Mouse (Mus musculus) forebrain, embryonic 16.5 days (tissue): ENCODE results near the gene Mymx. TPM values are rescaled to one million over a fixed set of nuclear protein-coding genes. Genes with fewer than 3 reads are reported as not detected.

Experiments
- ATAC-seq: fragments of 200-750 bp; cut with Nextera tagmentation; 2 replicates; pipeline ENCODE4 v1.8.0; 2017; ENCODE audit warnings: mild to moderate bottlenecking, moderate library complexity
- H3K27ac ChIP-seq: fragments of 300-500 bp; sonication (generic); 2 replicates; pipeline ENCODE4 v1.5.1; 2014; ENCODE audit warnings: low read length, control low read depth
- H3K27me3 ChIP-seq: fragments of 300-500 bp; sonication (generic); replicated peaks from 2 replicates; pipeline ENCODE4 v1.6.1; 2014; ENCODE audit warnings: low read length; ENCODE audit not compliant: control insufficient read depth, insufficient read depth
- H3K36me3 ChIP-seq: fragments of 300-500 bp; sonication (generic); 2 replicates; pipeline ENCODE4 v1.6.1; 2014; ENCODE audit not compliant: control insufficient read depth, insufficient read depth
- H3K4me1 ChIP-seq: fragments of 300-500 bp; sonication (generic); replicated peaks from 2 replicates; pipeline ENCODE4 v1.6.1; 2014; ENCODE audit warnings: low read length; ENCODE audit not compliant: control insufficient read depth, insufficient read depth
- H3K4me2 ChIP-seq: fragments of 300-500 bp; sonication (generic); 2 replicates; pipeline ENCODE4 v1.6.1; 2014; ENCODE audit warnings: mild to moderate bottlenecking, low read length, control low read depth
- H3K4me3 ChIP-seq: fragments of 300-500 bp; sonication (generic); replicated peaks from 2 replicates; pipeline ENCODE4 v1.5.1; 2014; ENCODE audit warnings: mild to moderate bottlenecking, low read length, control low read depth
- H3K9ac ChIP-seq: fragments of 300-500 bp; sonication (generic); replicated peaks from 2 replicates; pipeline ENCODE4 v1.6.1; 2014; ENCODE audit warnings: low read depth, low read length, control low read depth
- H3K9me3 ChIP-seq: fragments of 300-500 bp; sonication (generic); 2 replicates; pipeline ENCODE4 v1.6.1; 2016; ENCODE audit warnings: low read length; ENCODE audit not compliant: control insufficient read depth
- WGBS: fragments of 180-500 bp; shearing (Covaris S2); extraction: QIAGEN DNeasy Blood & Tissue Kit; methylation state at CpG from one replicate; pipeline ENCODE4 v1.1.7; 2014; 5-methylcytosine and 5-hydroxymethylcytosine counted together
- polyA plus RNA-seq: library from polyadenylated mRNA; unstranded; fragments of >200 nt; fragmentation: Nextera tagmentation; extraction: Ambion mirVana; gene quantifications from 2 replicates; pipeline ENCODE4 v1.2.1, GENCODE M21; 2015

Mymx gene
- polyA plus RNA-seq, 1 experiment from 2014 or later = not detected

DNA sequence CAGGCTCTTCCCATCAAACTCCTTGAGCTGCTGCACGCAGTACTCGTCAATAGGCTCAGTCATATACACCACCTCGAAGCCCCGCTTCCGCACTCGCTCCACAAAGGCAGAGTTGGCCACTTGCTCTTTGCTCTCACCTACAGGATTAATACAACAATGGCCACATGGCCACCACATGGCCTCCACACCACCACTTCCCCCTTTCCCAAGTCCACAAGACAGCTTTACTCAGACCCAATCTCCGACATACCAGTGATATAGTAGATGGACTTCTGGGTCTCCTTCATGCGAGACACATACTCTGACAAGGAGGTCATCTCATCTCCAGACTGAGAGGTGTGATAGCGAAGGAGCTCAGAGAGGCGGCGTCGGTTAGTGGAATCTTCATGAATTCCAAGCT is 32.9 kb downstream of the Mymx start:
- Histone ChIP-seq H3K27me3 (no peaks in the 10 kb centered on the region), H3K27ac (no peak overlapping the region), H3K36me3 (peaks cover 49% of the 10 kb centered on the region), H3K4me2 (no peak overlapping the region), H3K4me3 (no peak overlapping the region), H3K9me3 (no peaks in the 10 kb centered on the region), H3K4me1 (peaks cover 26% of the 10 kb centered on the region), H3K9ac (no peak overlapping the region)
- no peak for ATAC-seq
- WGBS = 84% methylated on average over 12 of the region's 12 CpGs

DNA sequence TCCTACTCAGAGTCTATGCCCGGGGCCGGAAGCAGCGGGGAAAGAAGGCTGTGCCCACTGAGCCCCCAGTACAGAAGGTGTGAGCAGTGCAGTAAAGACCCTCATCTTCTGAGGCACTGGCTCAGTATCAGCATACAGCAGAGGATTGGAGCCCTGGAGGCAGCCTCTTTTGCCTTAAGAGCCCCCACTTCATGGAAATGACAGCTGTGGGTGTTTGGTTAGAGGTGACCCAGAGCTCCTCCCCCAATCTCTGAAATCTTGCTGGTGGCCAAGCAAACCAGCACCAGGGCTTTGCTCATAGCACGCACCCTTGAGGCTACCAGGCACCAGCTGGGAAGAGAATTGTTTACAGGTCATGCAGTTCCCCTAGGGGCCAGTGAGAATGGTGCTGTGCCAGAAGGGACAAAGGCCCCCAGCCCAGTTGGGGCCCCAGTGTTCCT is 34.7 kb downstream of the Mymx start:
- Histone ChIP-seq H3K9ac (no peak overlapping the region), H3K27me3 (no peaks in the 10 kb centered on the region), H3K27ac (no peak overlapping the region), H3K4me3 (no peak overlapping the region), H3K4me2 (no peak overlapping the region), H3K36me3 (peaks cover 49% of the 10 kb centered on the region), H3K4me1 (peaks cover 26% of the 10 kb centered on the region), H3K9me3 (no peaks in the 10 kb centered on the region)
- no peak for ATAC-seq
- 22% methylated on average over 4 of the region's 4 CpGs for WGBS

DNA sequence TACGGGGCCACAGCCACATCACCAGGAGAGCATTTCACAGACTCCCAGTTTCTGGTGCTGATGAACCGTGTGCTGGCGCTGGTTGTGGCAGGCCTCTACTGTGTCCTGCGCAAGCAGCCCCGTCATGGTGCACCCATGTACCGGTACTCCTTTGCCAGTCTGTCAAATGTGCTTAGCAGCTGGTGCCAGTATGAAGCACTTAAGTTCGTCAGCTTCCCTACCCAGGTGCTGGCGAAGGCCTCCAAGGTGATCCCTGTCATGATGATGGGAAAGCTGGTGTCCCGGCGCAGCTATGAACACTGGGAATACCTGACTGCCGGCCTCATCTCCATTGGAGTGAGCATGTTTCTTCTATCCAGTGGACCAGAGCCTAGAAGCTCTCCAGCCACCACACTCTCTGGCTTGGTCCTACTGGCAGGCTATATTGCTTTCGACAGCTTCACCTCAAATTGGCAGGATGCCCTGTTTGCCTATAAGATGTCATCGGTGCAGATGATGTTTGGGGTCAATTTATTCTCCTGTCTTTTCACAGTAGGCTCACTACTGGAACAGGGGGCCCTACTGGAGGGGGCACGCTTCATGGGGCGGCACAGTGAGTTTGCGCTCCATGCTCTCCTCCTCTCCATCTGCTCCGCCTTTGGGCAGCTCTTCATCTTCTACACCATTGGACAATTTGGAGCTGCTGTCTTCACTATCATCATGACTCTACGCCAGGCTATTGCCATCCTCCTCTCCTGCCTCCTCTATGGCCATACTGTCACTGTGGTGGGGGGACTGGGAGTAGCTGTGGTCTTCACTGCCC is 35.3 kb downstream of the Mymx start:
- no peaks in the 10 kb centered on the region for H3K9me3 ChIP-seq
- no peaks in the 10 kb centered on the region for H3K27me3 ChIP-seq
- H3K4me2 ChIP-seq = no peak overlapping the region
- H3K4me1 ChIP-seq = peaks cover 22% of the 10 kb centered on the region
- 63% methylated on average over 18 of the region's 18 CpGs for WGBS
- ATAC-seq = no peak
- no peak overlapping the region for H3K9ac ChIP-seq
- H3K36me3 ChIP-seq = peaks cover 49% of the 10 kb centered on the region
- no peak overlapping the region for H3K4me3 ChIP-seq
- no peak overlapping the region for H3K27ac ChIP-seq

DNA sequence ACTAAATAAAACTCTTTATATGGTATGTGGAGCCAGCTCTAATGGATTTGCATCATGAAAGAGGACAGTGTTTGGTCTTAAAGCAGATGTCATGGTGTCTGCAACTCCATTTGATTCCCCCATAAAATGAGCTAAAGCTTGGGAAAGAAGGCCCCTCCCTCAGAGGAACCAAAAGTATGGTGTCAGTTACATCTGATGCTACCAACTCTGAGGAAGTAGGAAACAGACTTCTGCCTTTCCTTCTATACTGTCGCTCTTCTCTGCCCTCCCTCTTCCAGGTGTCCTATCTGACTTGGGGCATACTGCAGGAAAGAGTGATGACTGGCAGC is 35.9 kb downstream of the Mymx start:
- no peaks in the 10 kb centered on the region for H3K9me3 ChIP-seq
- peaks cover 43% of the 10 kb centered on the region for H3K36me3 ChIP-seq
- H3K4me2 ChIP-seq = no peak overlapping the region
- H3K27ac ChIP-seq = no peak overlapping the region
- peaks cover 17% of the 10 kb centered on the region for H3K4me1 ChIP-seq
- no peak overlapping the region for H3K9ac ChIP-seq
- H3K4me3 ChIP-seq = no peak overlapping the region
- no peak for ATAC-seq
- H3K27me3 ChIP-seq = no peaks in the 10 kb centered on the region
- 77% methylated on average over 1 of the region's 1 CpGs for WGBS

DNA sequence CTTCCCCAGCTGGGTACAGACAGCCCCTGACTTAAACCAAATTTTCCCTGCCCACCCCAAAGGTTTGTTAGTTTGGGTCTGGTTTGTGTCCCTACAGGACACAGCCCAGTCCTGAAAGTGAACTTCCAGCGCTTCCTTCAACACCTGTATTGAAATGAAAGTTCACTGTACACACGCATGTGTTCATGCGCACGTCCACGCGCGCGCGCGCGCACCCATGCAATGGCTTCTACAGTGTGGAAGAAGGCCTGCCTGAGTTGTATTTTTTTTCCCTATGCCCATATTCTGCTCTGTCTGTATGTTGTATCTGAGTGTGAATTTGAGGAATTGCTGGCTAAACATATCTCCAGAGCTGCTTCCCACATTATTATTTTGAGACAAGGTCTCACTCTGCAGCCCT is 36.8 kb downstream of the Mymx start:
- no peaks in the 10 kb centered on the region for H3K27me3 ChIP-seq
- 92% methylated on average over 11 of the region's 11 CpGs for WGBS
- peaks cover 35% of the 10 kb centered on the region for H3K36me3 ChIP-seq
- peak overlapping the region; percentile 93 for H3K9ac ChIP-seq
- H3K9me3 ChIP-seq = no peaks in the 10 kb centered on the region
- no peak overlapping the region for H3K27ac ChIP-seq
- ATAC-seq = no peak
- peaks cover 15% of the 10 kb centered on the region for H3K4me1 ChIP-seq
- peak overlapping the region; percentile 60 for H3K4me2 ChIP-seq
- peak overlapping the region; percentile 77 for H3K4me3 ChIP-seq

DNA sequence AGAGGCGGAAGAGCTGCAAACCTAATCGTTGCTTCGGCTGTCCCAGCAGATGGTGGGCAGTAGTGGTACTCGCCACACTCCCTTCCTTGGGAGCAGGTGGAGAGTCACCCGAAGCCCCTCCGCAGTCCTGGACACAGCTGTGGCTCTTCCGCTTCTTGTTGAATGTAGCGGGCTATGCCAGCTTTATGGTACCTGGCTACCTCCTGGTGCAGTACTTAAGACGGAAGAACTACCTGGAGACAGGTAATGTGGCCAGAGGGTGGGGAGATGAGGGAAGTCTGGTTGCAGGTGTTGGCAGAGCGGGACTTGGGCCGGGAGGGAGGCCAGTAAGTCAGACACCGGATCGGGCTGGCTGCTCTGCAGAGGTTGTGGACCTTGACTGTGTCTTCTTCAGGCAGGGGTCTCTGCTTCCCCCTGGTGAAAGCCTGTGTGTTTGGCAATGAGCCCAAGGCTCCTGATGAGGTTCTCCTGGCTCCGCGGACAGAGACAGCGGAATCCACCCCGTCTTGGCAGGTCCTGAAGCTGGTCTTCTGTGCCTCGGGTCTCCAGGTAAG is 37.3 kb downstream of the Mymx start:
- Histone ChIP-seq H3K36me3 (peaks cover 30% of the 10 kb centered on the region), H3K9ac (peak overlapping the region; percentile 93), H3K27ac (peak overlapping the region; percentile 85), H3K4me3 (peak overlapping the region; percentile 77), H3K9me3 (no peaks in the 10 kb centered on the region), H3K4me2 (peak overlapping the region; percentile 60), H3K4me1 (peaks cover 15% of the 10 kb centered on the region), H3K27me3 (no peaks in the 10 kb centered on the region)
- 7% methylated on average over 18 of the region's 18 CpGs for WGBS
- no peak for ATAC-seq

DNA sequence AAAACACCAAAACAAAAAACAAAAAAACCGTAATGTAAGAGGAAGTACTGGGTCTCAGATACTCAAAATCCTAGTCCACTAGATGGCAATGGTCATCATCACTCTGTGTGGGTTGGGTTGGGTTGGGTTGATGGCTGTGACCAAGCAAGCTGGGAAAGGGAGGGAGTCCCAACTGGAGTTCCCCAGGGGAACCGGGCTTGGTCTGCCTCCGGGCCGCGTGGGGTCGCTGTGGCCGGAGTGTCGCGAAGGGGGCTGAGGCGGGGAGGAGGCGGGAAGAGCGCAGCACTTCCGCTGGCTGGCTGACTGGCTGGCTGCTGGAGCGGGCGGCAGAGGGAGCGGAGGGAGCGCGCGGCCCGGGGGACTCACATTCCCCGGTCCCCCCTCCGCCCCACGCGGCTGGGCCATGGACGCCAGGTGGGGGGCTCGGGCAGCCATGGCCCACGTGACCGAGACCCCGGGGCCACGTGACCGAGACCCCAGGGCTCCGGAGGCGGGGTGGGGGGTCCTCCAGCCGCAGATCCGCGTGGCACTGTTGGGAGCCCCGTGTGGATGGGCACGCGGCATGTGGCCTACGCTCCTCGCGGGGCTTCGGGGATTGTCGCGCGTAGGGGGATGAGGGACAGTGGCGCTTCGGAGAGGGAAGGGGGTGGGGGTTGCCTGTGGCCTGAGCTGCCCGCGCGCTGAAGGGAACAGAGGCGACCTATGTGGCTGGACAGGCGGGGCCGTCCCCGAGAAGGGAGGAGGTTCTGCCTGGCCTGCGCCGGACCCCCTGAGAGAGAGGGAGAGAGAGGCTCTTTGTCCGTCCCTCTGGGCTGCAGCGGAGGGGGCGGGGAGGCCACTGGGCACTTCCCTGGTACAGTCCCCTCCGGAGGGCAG is 38.0 kb downstream of the Mymx start, which contains the start of gene Slc35b2:
Gene Slc35b2 (plus strand): TSS at position 220 of the 876 bp plus-strand sequence.
- Histone ChIP-seq H3K9me3 (no peaks in the 10 kb centered on the region), H3K4me3 (peak within 1 kb of the TSS; percentile 77), H3K9ac (peak within 1 kb of the TSS; percentile 93), H3K4me1 (peaks cover 15% of the 10 kb centered on the region), H3K27ac (peak within 1 kb of the TSS; percentile 85), H3K36me3 (peaks cover 23% of the 10 kb centered on the region), H3K27me3 (no peaks in the 10 kb centered on the region), H3K4me2 (peak within 1 kb of the TSS; percentile 60)
- WGBS = under 1% methylated on average over 47 of the region's 61 CpGs
- ATAC-seq = peak; percentile 88

DNA sequence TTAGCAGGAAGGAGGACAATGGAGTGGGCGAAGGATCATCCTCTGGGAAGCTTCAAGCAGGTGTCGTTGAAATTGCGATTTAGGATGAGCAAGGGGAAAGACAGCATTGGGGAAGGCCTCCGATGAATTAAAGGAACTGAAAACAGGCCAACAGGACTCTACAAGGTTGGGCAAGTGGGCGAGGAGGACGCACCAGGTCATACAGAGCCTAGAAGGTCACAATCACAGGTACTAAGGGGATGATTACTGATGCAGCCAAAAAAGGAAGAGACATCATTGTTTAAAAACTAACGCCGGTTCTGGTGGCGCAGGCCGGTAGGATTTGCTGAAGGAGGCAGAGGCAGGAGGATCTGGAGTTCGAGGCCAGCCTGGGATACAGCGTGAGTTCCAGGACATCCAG is 38.7 kb downstream of the Mymx start:
- Histone ChIP-seq H3K9ac (no peak overlapping the region), H3K27me3 (no peaks in the 10 kb centered on the region), H3K4me2 (peak overlapping the region; percentile 60), H3K4me1 (peaks cover 15% of the 10 kb centered on the region), H3K9me3 (no peaks in the 10 kb centered on the region), H3K27ac (no peak overlapping the region), H3K4me3 (no peak overlapping the region), H3K36me3 (peaks cover 16% of the 10 kb centered on the region)
- no peak for ATAC-seq
- WGBS = 83% methylated on average over 12 of the region's 12 CpGs
